Mouse (Mus musculus) yolk sac, embryonic 10.5 days (tissue): ENCODE data around the gene Tfrc.

Experiments
- DNase-seq: peaks from one replicate; pipeline ENCODE4 v3.0.0-alpha.2; 2017; ENCODE audit warnings: low spot score

The Tfrc gene

DNA sequence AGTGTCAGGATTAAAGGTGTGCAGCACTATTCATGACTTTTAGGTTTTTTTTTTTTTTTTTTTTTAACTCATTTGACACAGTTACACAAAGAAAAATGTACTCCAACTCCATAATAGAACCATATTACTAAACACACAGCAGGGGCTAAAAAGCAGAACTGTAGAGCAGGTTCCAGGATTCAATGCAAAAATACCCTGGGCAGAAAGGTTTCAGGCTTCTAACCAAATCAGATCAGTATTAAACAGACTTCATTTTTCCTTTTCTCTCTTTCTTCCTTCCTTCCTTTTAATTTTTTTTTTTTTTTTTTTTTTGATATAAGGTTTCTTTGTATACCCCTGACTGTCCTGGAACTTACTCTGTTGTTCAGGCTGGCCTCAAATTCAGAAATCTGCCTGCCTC, 41.7 kb downstream of the Tfrc start:
- no peak for DNase-seq

DNA sequence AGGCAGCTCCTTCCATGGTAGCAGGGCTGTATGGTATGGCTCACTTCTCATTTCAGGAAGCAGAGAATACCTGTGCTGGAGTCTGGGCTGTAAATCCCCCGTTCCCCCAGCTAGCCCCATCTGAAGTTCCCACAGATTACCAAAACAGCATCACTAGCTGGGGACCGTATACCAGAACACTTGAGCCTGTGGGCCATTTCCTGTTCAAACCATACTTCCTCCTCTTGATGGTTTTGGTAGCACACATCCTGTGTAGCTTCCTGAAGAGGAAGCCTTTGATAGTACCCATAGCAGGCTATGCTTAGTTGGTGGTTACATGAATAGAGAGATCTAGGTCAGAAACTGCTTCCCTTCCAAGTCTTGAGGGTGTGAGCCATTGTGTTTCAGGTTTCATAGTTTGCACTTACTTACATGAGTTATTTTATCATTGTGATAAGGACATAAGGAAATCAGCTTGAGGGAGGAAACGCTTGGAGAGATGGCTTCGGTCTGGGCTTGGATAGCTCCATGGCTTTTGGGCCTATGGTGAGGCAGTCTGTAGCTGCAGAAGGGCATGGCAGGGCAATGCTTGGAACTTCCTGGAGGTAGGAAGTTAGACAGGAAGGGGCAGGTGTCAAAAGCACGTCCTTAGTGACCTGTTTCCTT, 42.4 kb downstream of the Tfrc start:
- DNase-seq, result no peak

DNA sequence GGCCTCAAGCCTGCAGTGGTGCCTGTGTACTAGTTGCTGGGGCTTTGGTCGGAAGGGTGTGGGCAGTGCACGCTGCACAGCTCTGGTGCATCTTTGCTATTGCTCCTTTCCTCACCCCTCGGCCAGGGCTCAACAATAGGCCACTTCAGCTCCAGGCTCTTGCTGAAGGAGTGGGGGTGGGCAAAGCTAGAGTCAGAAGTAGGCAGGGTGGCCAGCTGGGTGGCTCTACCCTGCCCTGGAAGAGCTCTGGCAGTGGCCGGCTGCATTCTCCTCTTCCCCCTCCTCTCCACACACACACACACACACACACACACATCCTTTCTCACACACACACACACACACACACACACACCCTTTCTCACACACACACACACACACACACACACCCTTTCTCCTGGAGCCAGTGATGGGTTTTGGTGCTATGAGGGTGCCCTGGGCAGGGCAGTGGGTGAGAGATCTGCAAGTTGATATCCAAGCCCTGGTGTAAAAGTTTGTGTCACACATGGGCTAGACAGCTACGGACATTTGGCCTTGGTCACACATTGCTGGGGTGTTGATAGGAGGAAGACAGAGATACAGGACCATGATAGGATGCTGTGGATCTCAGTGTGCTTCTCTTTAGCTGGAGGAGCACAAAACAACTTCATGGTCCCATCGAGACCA, 45.5 kb downstream of the Tfrc start:
- no peak for DNase-seq

GRCm38 (mm10) chr16:32655534-32655933, 46.8 kb downstream of the Tfrc start:
- DNase-seq, result no peak

DNA sequence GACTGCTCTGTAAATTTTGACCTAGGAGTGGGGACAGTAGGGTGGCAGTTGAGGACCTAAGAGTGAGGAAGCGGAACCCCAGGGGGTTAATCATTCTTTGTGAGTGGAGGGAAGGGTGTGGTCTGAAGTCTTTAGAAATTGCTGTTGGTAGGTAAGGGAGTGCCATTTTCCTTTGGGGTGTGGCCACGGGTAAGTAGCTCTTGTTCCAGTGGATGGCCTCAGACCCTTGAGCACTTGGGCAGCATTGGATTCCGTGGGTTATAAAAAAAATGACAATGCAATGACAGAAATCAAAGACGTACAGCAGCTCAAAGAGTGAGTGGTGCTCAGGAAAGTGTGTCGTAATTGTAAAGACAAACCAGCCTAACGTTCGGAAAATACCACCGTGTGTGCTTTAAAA, 47.6 kb downstream of the Tfrc start:
- no peak for DNase-seq

DNA sequence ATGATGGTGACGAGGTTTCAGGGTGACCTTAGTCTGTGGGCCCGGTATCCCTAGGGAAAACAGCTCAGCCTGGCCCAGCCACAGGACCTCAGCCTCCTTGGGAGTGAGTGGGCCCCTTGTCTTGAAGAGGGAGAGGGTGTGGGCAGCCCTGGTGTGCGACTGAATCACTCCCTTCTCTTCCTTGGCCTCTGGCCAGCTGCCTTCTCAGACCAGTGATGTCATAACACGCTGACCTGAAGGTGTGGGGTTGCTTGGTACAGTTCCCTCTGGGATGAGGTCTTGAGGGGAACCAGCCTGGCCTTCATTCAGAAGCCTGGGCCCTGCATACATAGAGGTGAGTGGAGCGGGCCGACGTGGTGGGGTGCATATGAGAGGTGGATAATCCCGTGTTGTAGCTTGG, 48.1 kb downstream of the Tfrc start:
- DNase-seq, result no peak

DNA sequence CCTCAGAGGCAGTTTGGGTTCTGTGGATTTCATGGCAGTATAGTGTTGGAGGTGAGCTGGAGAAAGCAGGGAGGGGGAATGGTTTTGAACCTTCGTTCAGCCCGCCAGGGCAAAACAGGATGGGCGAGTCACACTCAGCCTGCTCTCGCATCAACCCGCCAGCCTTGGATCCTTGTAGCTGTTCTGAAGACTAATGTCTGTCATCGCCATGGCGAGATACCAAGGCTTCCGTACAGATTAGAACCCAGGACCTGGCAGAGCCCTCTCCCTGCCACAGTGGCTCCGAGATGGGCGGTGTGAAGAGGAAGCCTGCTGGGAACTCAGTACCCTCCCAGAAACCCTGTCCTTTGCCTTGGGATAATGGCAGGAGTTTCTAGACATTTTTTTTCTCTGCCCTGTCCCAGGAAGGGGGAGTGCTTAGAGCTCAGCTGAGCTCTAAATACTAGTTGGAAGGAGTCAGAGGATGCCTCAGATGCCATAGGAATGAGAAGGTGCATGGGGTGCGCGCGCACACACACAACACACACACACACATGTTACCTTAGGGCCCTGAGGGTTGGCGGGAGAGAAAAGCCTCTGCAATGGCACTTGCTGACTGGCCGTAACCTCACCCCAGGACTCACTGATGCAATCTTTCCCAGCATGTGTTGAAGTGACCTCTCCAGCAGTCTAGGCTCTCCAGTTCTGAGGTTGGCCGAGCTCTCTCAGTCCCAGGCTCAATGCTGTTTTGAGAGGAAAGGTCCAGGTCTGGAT, 49.0 kb downstream of the Tfrc start:
- DNase-seq, result no peak

DNA sequence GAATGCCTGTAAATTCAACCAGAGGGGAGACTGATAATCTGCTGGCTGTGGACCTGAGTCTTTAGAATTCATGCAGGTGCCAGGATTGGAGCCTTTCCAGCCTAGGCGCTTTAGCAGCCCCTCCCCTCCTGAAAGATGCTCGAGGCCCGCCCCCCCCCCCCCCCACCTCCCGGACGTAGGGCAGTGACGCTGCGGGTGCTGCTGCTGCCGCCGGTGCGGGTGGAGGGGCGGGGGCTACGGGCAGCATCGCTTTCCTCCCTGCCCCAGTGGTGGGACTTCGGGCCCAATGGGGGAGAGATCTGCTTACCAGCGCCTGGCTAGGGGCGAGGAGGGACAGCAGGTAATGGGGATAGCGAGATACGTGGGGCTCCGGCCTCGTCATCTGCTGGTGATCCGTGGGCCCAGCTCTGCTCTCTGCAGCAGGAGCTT, 50.0 kb downstream of the Tfrc start:
- no peak for DNase-seq

DNA sequence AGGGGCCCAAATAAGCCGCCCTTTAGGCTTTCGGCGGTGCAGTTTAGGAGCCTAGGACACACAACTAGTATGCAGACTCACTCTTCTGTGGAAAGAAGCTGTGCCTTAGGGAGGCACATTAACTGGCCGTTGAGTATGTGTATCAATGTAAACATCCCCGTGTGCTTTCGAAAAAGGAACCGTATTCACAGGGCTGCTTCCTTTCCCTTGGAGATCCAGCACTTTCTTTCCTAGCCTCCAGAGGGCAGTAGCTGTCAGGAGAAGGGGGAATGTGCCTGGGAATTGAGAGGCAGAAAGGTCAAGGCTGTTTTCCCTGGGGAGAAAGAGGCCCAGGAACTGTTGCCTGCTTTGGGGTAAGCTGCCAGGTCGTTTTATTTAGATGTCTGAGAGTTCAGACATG, 50.7 kb downstream of the Tfrc start:
- peak; percentile 64 for DNase-seq

GRCm38 (mm10) chr16:32660095-32660494, 51.4 kb downstream of the Tfrc start:
- no peak for DNase-seq

GRCm38 (mm10) chr16:32660557-32661321, 52.0 kb downstream of the Tfrc start:
- no peak for DNase-seq

DNA sequence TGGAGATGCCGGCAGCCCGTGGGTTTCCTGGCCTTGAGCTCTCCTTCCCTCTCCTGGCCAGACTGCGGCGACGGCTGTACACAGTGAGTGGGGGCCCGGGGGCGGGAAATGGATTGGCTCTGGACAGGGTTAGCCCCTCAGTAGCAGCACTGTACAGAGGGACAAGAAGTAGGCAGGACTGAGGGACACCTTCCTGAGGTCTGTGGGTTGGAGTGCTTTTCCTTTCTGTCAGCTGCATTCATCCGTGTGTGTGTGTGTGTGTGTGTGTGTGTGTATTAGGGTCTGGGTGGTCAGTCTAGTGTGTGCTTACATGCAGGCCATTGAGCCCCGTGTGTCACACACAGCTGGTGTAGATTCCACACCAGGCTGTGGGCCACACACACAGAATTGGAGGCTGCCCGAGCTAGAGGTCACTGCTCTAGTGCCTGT, 52.8 kb downstream of the Tfrc start:
- no peak for DNase-seq

- DNase-seq, result no peak
These were observed 53.7 kb downstream of the Tfrc start for GRCm38 (mm10) chr16:32662372-32662771.

DNA sequence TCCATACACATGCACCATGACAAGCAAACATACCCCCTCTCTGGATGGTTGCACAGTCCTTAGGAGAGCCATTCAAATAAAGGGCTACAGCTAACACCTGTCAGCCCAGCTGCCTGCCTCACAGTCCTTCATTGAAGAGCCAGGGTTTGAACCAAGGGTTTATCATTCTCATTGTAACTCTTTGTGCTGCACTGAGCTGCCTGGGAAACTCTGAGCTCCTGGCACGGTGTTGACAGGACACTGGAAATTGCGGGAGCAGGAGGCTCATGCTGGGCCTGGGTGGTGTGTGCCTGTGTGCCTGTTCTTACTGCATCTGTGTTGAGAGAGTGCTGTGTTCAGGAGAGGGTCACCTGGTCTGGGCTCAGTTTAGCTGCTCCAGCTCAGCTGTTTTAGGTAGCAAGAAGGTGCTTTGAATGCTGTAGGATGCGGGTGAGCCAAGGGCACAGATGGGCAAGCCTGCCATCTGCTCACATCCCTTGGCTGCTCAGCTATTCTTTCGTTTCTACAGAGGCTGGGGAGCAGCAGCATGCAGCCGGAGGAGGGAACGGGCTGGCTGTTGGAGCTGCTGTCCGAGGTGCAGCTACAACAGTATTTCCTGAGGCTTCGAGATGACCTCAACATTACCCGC, 54.6 kb downstream of the Tfrc start:
- no peak for DNase-seq

DNA sequence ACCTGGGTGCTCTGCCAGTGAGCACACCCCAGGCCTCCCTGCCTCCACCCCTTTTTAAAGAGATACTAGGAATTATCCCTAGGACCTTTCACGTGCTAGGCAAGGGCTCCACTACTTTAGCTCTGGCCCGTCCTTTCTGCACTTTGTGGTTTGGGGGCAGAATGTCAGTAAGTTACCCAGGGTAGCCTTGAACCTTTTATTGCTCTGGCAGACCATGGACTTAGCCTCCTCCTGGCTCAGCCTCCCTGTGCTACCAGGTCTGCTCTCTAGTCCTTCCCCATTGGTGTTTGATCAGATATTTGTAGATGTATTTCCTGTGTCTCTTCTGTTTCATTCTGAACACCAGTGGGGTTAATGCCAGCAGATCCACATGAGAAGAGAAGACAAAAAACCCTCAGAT, 55.5 kb downstream of the Tfrc start:
- no peak for DNase-seq

- peak; percentile 51 for DNase-seq
These were observed 57.3 kb downstream of the Tfrc start for GRCm38 (mm10) chr16:32665851-32666665.

- DNase-seq, result no peak
These were observed 58.2 kb downstream of the Tfrc start for GRCm38 (mm10) chr16:32666671-32667551.

DNA sequence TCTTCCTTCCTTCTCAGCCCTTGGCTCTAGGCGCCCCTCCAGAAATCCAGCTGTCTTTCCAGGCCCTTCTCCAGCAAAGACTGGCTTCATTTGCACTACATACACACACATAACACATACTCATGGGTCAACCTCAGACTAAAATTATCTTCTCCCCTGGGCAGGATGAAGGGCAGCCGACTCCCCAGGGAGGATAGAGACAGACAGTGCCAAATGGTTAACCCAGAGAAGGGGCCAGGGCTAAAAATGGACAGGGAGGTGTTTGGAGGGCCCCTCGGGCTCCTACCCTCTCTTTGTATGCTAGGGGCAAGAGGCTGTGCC, 58.8 kb downstream of the Tfrc start:
- no peak for DNase-seq

DNA sequence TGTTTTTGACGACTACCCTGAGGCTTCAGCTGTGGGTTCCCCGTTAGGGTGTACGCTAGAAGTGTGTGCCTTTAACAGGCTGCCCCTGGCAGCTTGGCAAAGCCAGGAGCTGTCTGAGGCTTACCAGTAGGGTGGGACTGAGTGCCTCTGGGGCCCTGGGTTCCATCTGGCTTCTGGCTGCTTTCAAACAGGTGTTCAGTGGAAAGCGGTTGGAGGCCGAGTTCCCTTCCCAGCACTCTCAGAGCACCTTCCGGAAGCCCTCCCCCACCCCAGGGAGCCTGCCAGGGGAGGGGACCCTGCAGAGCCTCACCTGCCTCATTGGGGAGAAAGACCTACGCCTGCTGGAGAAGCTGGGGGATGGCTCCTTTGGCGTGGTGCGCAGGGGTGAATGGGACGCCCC, 59.3 kb downstream of the Tfrc start:
- no peak for DNase-seq

- no peak for DNase-seq
These were observed 59.8 kb downstream of the Tfrc start for GRCm38 (mm10) chr16:32668472-32668871.
